Mouse (Mus musculus): ENCODE data around the gene Osbpl10.

DNA sequence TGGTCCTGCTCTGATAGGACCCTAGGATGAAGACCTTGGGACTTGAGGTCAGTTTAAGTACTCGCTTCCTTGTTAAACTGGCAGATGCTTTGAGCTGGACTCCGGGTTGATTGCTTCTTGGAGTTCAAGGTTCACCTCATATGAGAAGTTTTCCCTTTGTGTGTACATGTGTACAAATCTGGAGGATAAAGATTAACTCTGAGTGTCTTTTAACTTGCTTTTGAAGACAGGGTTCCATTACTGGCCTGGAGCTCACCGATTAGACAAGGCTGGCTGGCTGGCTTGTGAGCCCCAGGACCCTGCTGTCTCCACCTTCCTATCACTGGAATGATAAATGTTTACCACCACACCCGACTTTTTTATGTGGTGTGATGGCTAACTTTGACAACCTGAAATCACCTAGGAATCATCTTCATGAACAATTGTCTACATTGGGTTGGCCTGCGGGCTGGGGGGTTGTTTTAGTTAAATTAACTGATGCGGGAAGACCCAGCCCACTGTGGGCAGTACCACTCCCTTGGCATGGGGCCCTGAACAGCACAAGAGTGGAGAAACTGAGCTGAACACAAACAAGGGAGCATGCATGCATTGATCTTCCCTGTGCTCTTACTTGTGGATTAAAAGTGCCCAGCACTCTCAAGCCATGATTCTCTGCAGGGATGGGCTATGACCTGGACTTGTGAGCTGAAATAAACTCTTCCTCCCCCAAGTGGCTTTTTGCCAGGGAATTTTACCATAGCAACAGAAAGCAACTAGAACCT lies 20.8 kb downstream of the Osbpl10 start:
- no peak for TF ChIP-seq GATA1 (IDR thresholded peaks at IDR 0.05; ENCODE audit: borderline replicate concordance, low read length)
- no peak for TF ChIP-seq FLI1 (IDR thresholded peaks at IDR 0.05; ENCODE audit: low read length)
